Comparison of ENCODE assay signal across 20 mouse cellular contexts in the genomic region with DNA sequence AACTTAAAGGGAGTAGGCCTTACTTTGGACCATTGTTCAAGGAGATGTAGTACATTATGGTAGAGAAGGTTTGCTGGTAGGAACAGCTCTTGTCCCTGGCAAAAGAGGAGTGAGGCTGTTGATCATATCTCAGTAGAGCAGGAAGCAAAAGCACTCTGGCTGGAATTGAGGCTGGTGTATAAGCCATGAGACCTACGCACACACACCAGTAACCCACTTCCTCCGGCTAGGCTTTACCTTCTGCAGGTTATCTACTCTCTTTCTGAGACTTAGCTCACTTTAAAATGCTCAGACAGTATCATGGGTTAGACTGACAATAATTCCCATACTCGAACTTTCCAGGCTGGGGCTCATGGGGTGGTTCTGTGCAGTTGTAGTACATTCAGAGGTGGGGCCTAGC. TPM values are rescaled to one million over a fixed set of nuclear protein-coding genes. Genes with fewer than 3 reads are reported as not detected.
A peak's percentile ranks its signal among the peaks of the same experiment; 100 is the strongest.
DNase-seq lines count a peak whose midpoint lies in the region; ATAC-seq and TF ChIP-seq lines count a peak whose summit lies in the region.
"Had no signal": no experiment of that assay in that cellular context is flagged by ENCODE, and none has a peak within 500 bp of the region (broad histone marks: within the 10 kb centered on the region; RNA-seq: fewer than 3 reads in every experiment).

No protein-coding gene starts in this region.

- DNase-seq in thymus, adult 2 months, result no peak
- DNase-seq in thymus, postnatal 4 days, result no peak
- DNase-seq in G1E (ENCODE audit: low spot score), result no peak
- no peak for DNase-seq in midbrain, embryonic 14.5 days
- DNase-seq in hindbrain, postnatal 0 days (ENCODE audit: low spot score), result no peak
- no peak for DNase-seq in stomach, postnatal 0 days (ENCODE audit: low spot score)
- DNase-seq: adrenal gland, postnatal 36 days; B cell, adult 2 months; cerebellum, adult 8-10 months; gastrocnemius, adult 2 months; heart, postnatal 10 days; kidney, adult 9 months; kidney, postnatal 36 days; lung, postnatal 14 days had no signal

- TF ChIP-seq EP300 in stomach, postnatal 0 days (optimal IDR thresholded peaks at IDR 0.05), result no peak

- TF ChIP-seq CTCF in thymus, adult 2 months (IDR thresholded peaks at IDR 0.05; ENCODE audit: borderline replicate concordance, control insufficient read depth, extremely low read depth, insufficient read depth, low read length, poor library complexity), result no peak
- TF ChIP-seq CTCF in G1E (IDR thresholded peaks at IDR 0.05; ENCODE audit: low read depth, low read length), result no peak
- TF ChIP-seq CTCF in hindbrain, postnatal 0 days (IDR thresholded peaks at IDR 0.05; ENCODE audit: low read depth), result no peak
- no peak for TF ChIP-seq CTCF in stomach, postnatal 0 days (IDR thresholded peaks at IDR 0.05; ENCODE audit: low read depth)

- no peak overlapping the region for H3K4me2 ChIP-seq in midbrain, embryonic 14.5 days (ENCODE audit: low read length)
- H3K4me2 ChIP-seq in hindbrain, postnatal 0 days (ENCODE audit: low read depth, low read length), result no peak overlapping the region
- no peak overlapping the region for H3K4me2 ChIP-seq in stomach, postnatal 0 days (replicated peaks; ENCODE audit: low read depth)
- H3K4me2 ChIP-seq: heart, embryonic 11.5 days; hindbrain, embryonic 12.5 days; intestine, embryonic 15.5 days; limb, embryonic 12.5 days had no signal

- no peak overlapping the region for H3K4me3 ChIP-seq in thymus, adult 2 months (ENCODE audit: control insufficient read depth, insufficient read depth, low read length)
- peak overlapping the region; percentile 47; the same call in 1 of the 2 replicates for H3K4me3 ChIP-seq in G1E (ENCODE audit: low read depth, low read length)
- H3K4me3 ChIP-seq in midbrain, embryonic 14.5 days (replicated peaks; ENCODE audit: low read depth, low read length), result no peak overlapping the region
- no peak overlapping the region for H3K4me3 ChIP-seq in hindbrain, postnatal 0 days (ENCODE audit: low read length)
- no peak overlapping the region for H3K4me3 ChIP-seq in stomach, postnatal 0 days (ENCODE audit: low read depth, low read length)
- H3K4me3 ChIP-seq: gastrocnemius, adult 2 months; hindbrain, embryonic 12.5 days; intestine, embryonic 15.5 days; limb, embryonic 12.5 days had no signal

- 18% methylated on average over 3 of the region's 3 CpGs for WGBS in thymus, adult 2 months
- WGBS in midbrain, embryonic 14.5 days, result 91% methylated on average over 3 of the region's 3 CpGs
- WGBS in hindbrain, postnatal 0 days, result 88% methylated on average over 3 of the region's 3 CpGs
- 80% methylated on average over 3 of the region's 3 CpGs for WGBS in stomach, postnatal 0 days

- no peaks in the 10 kb centered on the region for H3K27me3 ChIP-seq in thymus, adult 2 months (ENCODE audit: control insufficient read depth, insufficient read depth, low read length)
- no peaks in the 10 kb centered on the region for H3K27me3 ChIP-seq in G1E (ENCODE audit: insufficient read depth, low read length)
- no peaks in the 10 kb centered on the region for H3K27me3 ChIP-seq in midbrain, embryonic 14.5 days (ENCODE audit: control insufficient read depth, insufficient read depth, low read length)
- no peaks in the 10 kb centered on the region for H3K27me3 ChIP-seq in hindbrain, postnatal 0 days (ENCODE audit: insufficient read depth, low read length)
- no peaks in the 10 kb centered on the region for H3K27me3 ChIP-seq in stomach, postnatal 0 days (ENCODE audit: control insufficient read depth, insufficient read depth, low read length)
- H3K27me3 ChIP-seq: hindbrain, embryonic 12.5 days; intestine, embryonic 15.5 days; limb, embryonic 12.5 days had no signal

- H3K27ac ChIP-seq in thymus, adult 2 months (ENCODE audit: control insufficient read depth, insufficient read depth, low read length), result 0 out of 2 replicates have a peak overlapping the region, but pooled peaks have one; percentile 28
- H3K27ac ChIP-seq in midbrain, embryonic 14.5 days (replicated peaks; ENCODE audit: low read depth, low read length), result no peak overlapping the region
- H3K27ac ChIP-seq in hindbrain, postnatal 0 days, result no peak overlapping the region
- no peak overlapping the region for H3K27ac ChIP-seq in stomach, postnatal 0 days (replicated peaks)
- H3K27ac ChIP-seq: gastrocnemius, adult 2 months; hindbrain, embryonic 12.5 days; intestine, embryonic 15.5 days; limb, embryonic 12.5 days had no signal

- ATAC-seq in G1E (ENCODE audit: extremely low read depth, insufficient number of reproducible peaks, low FRiP score, poor library complexity, severe bottlenecking), result no peak
- ATAC-seq in inflammation-experienced regulatory T-cells, adult 6 months, result peak; percentile 82
- ATAC-seq in midbrain, embryonic 14.5 days (ENCODE audit: low FRiP score, low TSS enrichment), result no peak
- no peak for ATAC-seq in hindbrain, postnatal 0 days
- ATAC-seq in stomach, postnatal 0 days (ENCODE audit: low FRiP score, low TSS enrichment), result no peak
- ATAC-seq: intestine, embryonic 15.5 days had no signal

- no peak overlapping the region for H3K9ac ChIP-seq in midbrain, embryonic 14.5 days (replicated peaks; ENCODE audit: low read length)
- H3K9ac ChIP-seq in hindbrain, postnatal 0 days (replicated peaks; ENCODE audit: low read length), result no peak overlapping the region
- H3K9ac ChIP-seq in stomach, postnatal 0 days (ENCODE audit: low read length), result no peak overlapping the region
- H3K9ac ChIP-seq: hindbrain, embryonic 12.5 days; intestine, embryonic 15.5 days; limb, embryonic 12.5 days had no signal

- TF ChIP-seq POLR2A in thymus, adult 2 months (IDR thresholded peaks at IDR 0.05; ENCODE audit: control insufficient read depth, extremely low read depth, insufficient read depth, low read length, poor library complexity), result no peak

- H3K36me3 ChIP-seq in thymus, adult 2 months (ENCODE audit: control insufficient read depth, insufficient read depth, low read length), result no peaks in the 10 kb centered on the region
- peaks cover 12% of the 10 kb centered on the region for H3K36me3 ChIP-seq in G1E (replicated peaks)
- H3K36me3 ChIP-seq in midbrain, embryonic 14.5 days (ENCODE audit: control insufficient read depth, insufficient read depth, low read length), result no peaks in the 10 kb centered on the region
- H3K36me3 ChIP-seq in hindbrain, postnatal 0 days (ENCODE audit: insufficient read depth, low read length), result no peaks in the 10 kb centered on the region
- H3K36me3 ChIP-seq in stomach, postnatal 0 days (ENCODE audit: control insufficient read depth, insufficient read depth, low read length), result no peaks in the 10 kb centered on the region
- H3K36me3 ChIP-seq: hindbrain, embryonic 12.5 days; intestine, embryonic 15.5 days; limb, embryonic 12.5 days had no signal

- H3K4me1 ChIP-seq in thymus, adult 2 months (replicated peaks; ENCODE audit: control insufficient read depth, insufficient read depth, low read length), result peaks cover 4% of the 10 kb centered on the region
- H3K4me1 ChIP-seq in G1E (ENCODE audit: insufficient read depth, low read depth, low read length), result peaks cover 56% of the 10 kb centered on the region
- H3K4me1 ChIP-seq in midbrain, embryonic 14.5 days (ENCODE audit: control insufficient read depth, insufficient read depth, low read length), result no peaks in the 10 kb centered on the region
- no peaks in the 10 kb centered on the region for H3K4me1 ChIP-seq in hindbrain, postnatal 0 days (ENCODE audit: insufficient read depth, low read length)
- H3K4me1 ChIP-seq in stomach, postnatal 0 days (replicated peaks; ENCODE audit: control insufficient read depth, insufficient read depth), result no peaks in the 10 kb centered on the region
- H3K4me1 ChIP-seq: hindbrain, embryonic 12.5 days; intestine, embryonic 15.5 days; limb, embryonic 12.5 days had no signal

- no peaks in the 10 kb centered on the region for H3K9me3 ChIP-seq in G1E (replicated peaks)
- H3K9me3 ChIP-seq in midbrain, embryonic 14.5 days (ENCODE audit: control insufficient read depth, low read length), result no peaks in the 10 kb centered on the region
- H3K9me3 ChIP-seq in hindbrain, postnatal 0 days (ENCODE audit: low read length), result no peaks in the 10 kb centered on the region
- H3K9me3 ChIP-seq in stomach, postnatal 0 days (ENCODE audit: control insufficient read depth, low read length), result no peaks in the 10 kb centered on the region
- H3K9me3 ChIP-seq: hindbrain, embryonic 12.5 days; intestine, embryonic 15.5 days; limb, embryonic 12.5 days had no signal

RNA-seq across cellular contexts. Expression of a gene that starts 2.7 kb away (rescaled TPM):
- 141 and 162 TPM in 2 replicates for polyA plus RNA-seq in thymus, adult 2 months (2012; rRNA removed)
- total RNA-seq in G1E (2014; fragmentation: Nextera tagmentation) (292 and 317 TPM in 2 replicates), G1E (2017) (126 and 146 TPM in 2 replicates)
- 1,103 and 1,581 TPM in 2 replicates for polyA plus RNA-seq in G1E (2012)
- polyA plus RNA-seq in inflammation-experienced regulatory T-cells, adult 6 months (2017; shearing (Covaris generic)), result 100 to 1,000 TPM; 539 to 808 (median 732) TPM
- 0.67 and 6.1 TPM in 2 replicates for polyA plus RNA-seq in midbrain, embryonic 14.5 days (2014; fragmentation: Nextera tagmentation; extraction: Ambion mirVana)
- total RNA-seq in hindbrain, postnatal 0 days (2014; rRNA removed), result 0.25 and 0.73 TPM in 2 replicates
- 3.7 and 4.3 TPM in 2 replicates for polyA plus RNA-seq in hindbrain, postnatal 0 days (2015; fragmentation: Nextera tagmentation; extraction: Ambion mirVana)
- 5.5 and 7.8 TPM in 2 replicates for polyA plus RNA-seq in stomach, postnatal 0 days (2015; fragmentation: Nextera tagmentation; extraction: Ambion mirVana)
- total RNA-seq: ES-E14 had no signal

Comparison
In these comparisons a context has a peak if more than half of its experiments do, and no peak if none do; other contexts are left out.
1. RNA of a gene that starts 2.7 kb away (polyA plus RNA-seq): 1,103 to 1,581 TPM in G1E, 539 to 808 TPM in inflammation-experienced regulatory T-cells, adult 6 months and 141 to 162 TPM in thymus, adult 2 months; 0.67 to 6.1 TPM in midbrain, embryonic 14.5 days, 5.5 to 7.8 TPM in stomach, postnatal 0 days and 3.7 to 4.3 TPM in hindbrain, postnatal 0 days; every median in the first group is over 10 times any median in the second.